Mouse (Mus musculus) heart, embryonic 12.5 days (tissue): Measurements from ENCODE around the gene Foxp1. TPM values are rescaled to one million over a fixed set of nuclear protein-coding genes. Genes with fewer than 3 reads are reported as not detected.

Experiments used
- ATAC-seq: fragments of 200-750 bp; cut with Nextera tagmentation; 2 replicates; pipeline ENCODE4 v1.8.0; 2017; ENCODE audit warnings: moderate TSS enrichment, moderate library complexity; ENCODE audit not compliant: insufficient number of reproducible peaks, low FRiP score
- H3K27ac ChIP-seq: fragments of 300-500 bp; sonication (generic); 2 replicates; pipeline ENCODE4 v1.5.1; 2016; ENCODE audit warnings: mild to moderate bottlenecking, moderate library complexity; ENCODE audit not compliant: poor library complexity, severe bottlenecking
- H3K27me3 ChIP-seq: fragments of 300-500 bp; sonication (generic); replicated peaks from 2 replicates; pipeline ENCODE4 v1.6.1; 2016; ENCODE audit warnings: mild to moderate bottlenecking, moderate library complexity
- H3K36me3 ChIP-seq: fragments of 300-500 bp; sonication (generic); 2 replicates; pipeline ENCODE4 v1.6.1; 2016; ENCODE audit warnings: mild to moderate bottlenecking, moderate library complexity
- H3K4me1 ChIP-seq: fragments of 300-500 bp; sonication (generic); replicated peaks from 2 replicates; pipeline ENCODE4 v1.6.1; 2016; ENCODE audit warnings: mild to moderate bottlenecking
- H3K4me2 ChIP-seq: fragments of 300-500 bp; sonication (generic); 2 replicates; pipeline ENCODE4 v1.6.1; 2016; ENCODE audit warnings: mild to moderate bottlenecking, moderate library complexity
- H3K4me3 ChIP-seq: fragments of 300-500 bp; sonication (generic); 2 replicates; pipeline ENCODE4 v1.5.1; 2016; ENCODE audit warnings: mild to moderate bottlenecking
- H3K9ac ChIP-seq: fragments of 300-500 bp; sonication (generic); 2 replicates; pipeline ENCODE4 v1.6.1; 2016; ENCODE audit warnings: mild to moderate bottlenecking, moderate library complexity
- H3K9me3 ChIP-seq: fragments of 300-500 bp; sonication (generic); replicated peaks from 2 replicates; pipeline ENCODE4 v1.6.1; 2016; ENCODE audit warnings: mild to moderate bottlenecking, moderate library complexity
- WGBS: fragments of 180-500 bp; shearing (Covaris S2); methylation state at CpG from one replicate; pipeline ENCODE4 v1.1.7; 2016; 5-methylcytosine and 5-hydroxymethylcytosine counted together
- polyA plus RNA-seq: library from polyadenylated mRNA; unstranded; fragments of >200 nt; fragmentation: Nextera tagmentation; extraction: Ambion mirVana; gene quantifications from 2 replicates; pipeline ENCODE4 v1.2.1, GENCODE M21; 2016

Gene Foxp1
- polyA plus RNA-seq, 1 experiment from 2014 or later = 91.1 TPM

DNA sequence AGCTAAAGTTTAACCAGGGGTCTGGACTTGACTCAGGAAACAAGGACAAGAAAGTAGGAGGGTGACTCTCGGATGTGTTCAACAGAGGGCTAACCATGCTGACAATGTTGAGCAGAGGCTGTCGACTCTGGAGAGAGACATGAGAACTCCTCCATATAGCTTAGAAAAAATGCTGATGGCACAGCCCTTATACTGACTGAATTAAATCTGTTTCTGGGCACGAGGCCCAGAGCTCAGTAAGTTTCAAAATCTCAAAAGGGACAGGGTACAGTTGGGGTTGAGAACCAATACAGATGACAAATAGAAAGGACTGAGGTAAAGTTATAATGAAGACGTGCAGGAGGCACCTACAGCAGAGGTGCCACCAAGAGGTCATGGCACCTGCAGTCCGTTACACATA, 241.9 kb downstream of the Foxp1 start:
- Histone ChIP-seq H3K36me3 (no peaks in the 10 kb centered on the region), H3K9me3 (no peaks in the 10 kb centered on the region), H3K4me3 (no peak overlapping the region), H3K27me3 (no peaks in the 10 kb centered on the region), H3K4me1 (peaks cover 13% of the 10 kb centered on the region), H3K9ac (no peak overlapping the region), H3K27ac (no peak overlapping the region), H3K4me2 (no peak overlapping the region)
- no peak for ATAC-seq
- 72% methylated on average over 5 of the region's 5 CpGs for WGBS

DNA sequence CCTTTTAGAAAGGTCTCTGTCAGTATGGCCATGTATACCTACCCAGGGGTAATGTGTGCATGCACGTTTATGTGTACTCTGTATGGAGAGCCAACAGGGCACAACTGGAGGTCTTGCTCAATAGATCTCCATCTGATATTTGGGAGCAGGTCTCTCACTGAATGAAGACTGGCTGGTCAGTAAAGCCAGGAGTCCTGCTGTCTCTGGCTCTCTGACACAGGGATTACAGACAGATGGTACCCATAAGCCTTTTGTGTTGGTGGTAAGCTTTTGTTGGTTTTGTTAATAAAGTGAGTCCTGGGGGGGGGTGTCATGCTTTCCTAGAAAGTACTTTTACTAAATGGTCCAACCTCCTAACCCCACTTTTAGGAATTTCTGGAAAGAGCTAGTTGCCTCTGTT, 245.3 kb downstream of the Foxp1 start:
- Histone ChIP-seq H3K4me1 (peaks cover 15% of the 10 kb centered on the region), H3K9ac (no peak overlapping the region), H3K27ac (no peak overlapping the region), H3K9me3 (no peaks in the 10 kb centered on the region), H3K36me3 (no peaks in the 10 kb centered on the region), H3K4me3 (no peak overlapping the region), H3K27me3 (no peaks in the 10 kb centered on the region), H3K4me2 (no peak overlapping the region)
- no peak for ATAC-seq
- 84% methylated on average over 1 of the region's 1 CpGs for WGBS

- Histone ChIP-seq H3K36me3 (no peaks in the 10 kb centered on the region), H3K27ac (no peak overlapping the region), H3K4me1 (peaks cover 15% of the 10 kb centered on the region), H3K27me3 (no peaks in the 10 kb centered on the region), H3K9me3 (no peaks in the 10 kb centered on the region), H3K4me2 (no peak overlapping the region), H3K4me3 (no peak overlapping the region), H3K9ac (no peak overlapping the region)
- 44% methylated on average over 7 of the region's 7 CpGs for WGBS
- ATAC-seq = no peak
Measured at GRCm38 (mm10) chr6:99276297-99276653, 246.2 kb downstream of the Foxp1 start.

GRCm38 (mm10) chr6:99275381-99276296, 246.9 kb downstream of the Foxp1 start:
- Histone ChIP-seq H3K27me3 (no peaks in the 10 kb centered on the region), H3K9ac (no peak overlapping the region), H3K36me3 (no peaks in the 10 kb centered on the region), H3K4me1 (peaks cover 19% of the 10 kb centered on the region), H3K4me3 (no peak overlapping the region), H3K27ac (no peak overlapping the region), H3K9me3 (no peaks in the 10 kb centered on the region), H3K4me2 (no peak overlapping the region)
- WGBS = 56% methylated on average over 21 of the region's 21 CpGs
- ATAC-seq = no peak

DNA sequence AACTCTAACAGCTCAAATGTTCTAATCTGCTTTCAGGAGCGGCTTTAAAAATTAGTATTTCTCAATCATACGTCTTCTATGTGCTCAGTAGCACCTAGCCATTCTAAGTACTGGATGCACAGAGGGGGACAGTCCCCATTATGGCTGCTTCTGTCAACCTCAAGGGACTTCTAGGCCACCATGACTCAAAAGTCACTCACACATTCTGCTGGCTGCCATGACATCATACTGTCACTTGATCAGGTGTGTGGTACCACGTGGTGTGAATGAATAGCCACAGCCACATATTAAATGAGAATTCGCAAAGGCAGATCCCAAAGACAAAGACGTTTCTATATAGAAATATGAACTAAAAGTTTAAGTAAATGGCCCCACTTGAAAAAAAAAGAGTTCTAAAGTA, 247.9 kb downstream of the Foxp1 start:
- no peak overlapping the region for H3K27ac ChIP-seq
- no peak overlapping the region for H3K4me3 ChIP-seq
- no peak overlapping the region for H3K9ac ChIP-seq
- H3K27me3 ChIP-seq = no peaks in the 10 kb centered on the region
- H3K9me3 ChIP-seq = no peaks in the 10 kb centered on the region
- peaks cover 19% of the 10 kb centered on the region for H3K4me1 ChIP-seq
- no peak overlapping the region for H3K4me2 ChIP-seq
- no peaks in the 10 kb centered on the region for H3K36me3 ChIP-seq
- WGBS = 87% methylated on average over 5 of the region's 5 CpGs
- ATAC-seq = no peak

GRCm38 (mm10) chr6:99274222-99274621, 248.3 kb downstream of the Foxp1 start:
- Histone ChIP-seq H3K4me2 (no peak overlapping the region), H3K4me1 (peaks cover 19% of the 10 kb centered on the region)

GRCm38 (mm10) chr6:99273177-99273576, 249.3 kb downstream of the Foxp1 start:
- no peak overlapping the region for H3K27ac ChIP-seq
- H3K27me3 ChIP-seq = no peaks in the 10 kb centered on the region
- H3K4me3 ChIP-seq = no peak overlapping the region
- WGBS = 81% methylated on average over 5 of the region's 5 CpGs
- H3K9ac ChIP-seq = no peak overlapping the region
- H3K4me2 ChIP-seq = no peak overlapping the region
- H3K36me3 ChIP-seq = no peaks in the 10 kb centered on the region
- no peak for ATAC-seq
- H3K9me3 ChIP-seq = no peaks in the 10 kb centered on the region
- H3K4me1 ChIP-seq = peaks cover 25% of the 10 kb centered on the region

More at GRCm38 (mm10) chr6:99274222-99274621, 248.3 kb downstream of the Foxp1 start:
- WGBS = 66% methylated on average over 6 of the region's 6 CpGs
- ATAC-seq = no peak
- no peak overlapping the region for H3K9ac ChIP-seq
- no peak overlapping the region for H3K4me3 ChIP-seq
- no peaks in the 10 kb centered on the region for H3K36me3 ChIP-seq
- H3K27me3 ChIP-seq = no peaks in the 10 kb centered on the region
- no peak overlapping the region for H3K27ac ChIP-seq
- H3K9me3 ChIP-seq = no peaks in the 10 kb centered on the region

DNA sequence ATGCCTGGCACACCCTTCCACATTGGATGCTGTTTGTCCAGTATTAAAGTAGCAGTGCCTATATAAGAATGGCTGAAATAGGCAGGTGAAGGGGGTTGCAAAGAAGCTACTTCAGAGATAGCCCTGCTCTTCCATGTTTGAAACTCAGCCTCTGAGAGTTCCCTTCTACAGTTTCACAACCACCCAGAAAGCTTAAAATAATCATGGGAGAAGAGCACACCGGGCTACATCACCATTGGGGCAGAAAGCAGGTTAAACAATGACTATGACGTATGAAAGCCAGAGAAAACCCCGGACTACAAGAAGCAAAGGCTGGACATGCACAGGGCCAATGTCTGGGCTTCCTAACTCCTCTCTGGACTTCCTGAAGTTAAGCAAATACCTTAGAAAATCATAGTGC, 250.3 kb downstream of the Foxp1 start:
- H3K4me3 ChIP-seq = no peak overlapping the region
- H3K27me3 ChIP-seq = no peaks in the 10 kb centered on the region
- WGBS = 70% methylated on average over 3 of the region's 3 CpGs
- H3K4me1 ChIP-seq = peaks cover 28% of the 10 kb centered on the region
- no peaks in the 10 kb centered on the region for H3K9me3 ChIP-seq
- H3K4me2 ChIP-seq = no peak overlapping the region
- no peak overlapping the region for H3K27ac ChIP-seq
- no peak overlapping the region for H3K9ac ChIP-seq
- no peak for ATAC-seq
- no peaks in the 10 kb centered on the region for H3K36me3 ChIP-seq

DNA sequence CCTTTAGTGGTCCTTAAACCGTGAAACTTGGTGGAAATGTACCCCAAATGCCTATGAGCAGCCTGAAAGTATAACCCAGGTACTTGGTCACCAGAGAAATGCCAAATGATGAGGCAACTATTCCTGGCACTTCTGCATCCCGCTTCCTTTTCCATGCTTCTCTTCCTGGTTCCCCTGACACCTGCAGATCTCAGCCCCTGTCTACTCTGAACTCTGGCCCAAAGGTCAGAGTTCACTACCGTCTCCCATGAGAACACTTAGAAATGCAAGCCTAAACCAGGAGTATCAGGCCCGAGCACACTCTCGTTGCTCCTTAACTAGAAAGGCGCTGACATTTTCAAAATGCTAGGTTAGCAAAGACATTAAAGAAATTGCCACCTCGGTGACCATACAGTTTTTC, 250.8 kb downstream of the Foxp1 start:
- H3K4me1 ChIP-seq = peaks cover 28% of the 10 kb centered on the region
- no peak overlapping the region for H3K4me2 ChIP-seq
- no peaks in the 10 kb centered on the region for H3K36me3 ChIP-seq
- H3K9me3 ChIP-seq = no peaks in the 10 kb centered on the region
- H3K4me3 ChIP-seq = no peak overlapping the region
- H3K27me3 ChIP-seq = no peaks in the 10 kb centered on the region
- H3K27ac ChIP-seq = no peak overlapping the region
- ATAC-seq = no peak
- no peak overlapping the region for H3K9ac ChIP-seq
- 77% methylated on average over 7 of the region's 7 CpGs for WGBS

GRCm38 (mm10) chr6:99269921-99270320, 252.6 kb downstream of the Foxp1 start:
- no peak for ATAC-seq
- WGBS = 72% methylated on average over 6 of the region's 6 CpGs
- H3K4me3 ChIP-seq = no peak overlapping the region
- H3K4me2 ChIP-seq = no peak overlapping the region
- H3K27me3 ChIP-seq = no peaks in the 10 kb centered on the region
- peaks cover 37% of the 10 kb centered on the region for H3K4me1 ChIP-seq
- no peak overlapping the region for H3K27ac ChIP-seq
- H3K36me3 ChIP-seq = no peaks in the 10 kb centered on the region
- no peak overlapping the region for H3K9ac ChIP-seq
- no peaks in the 10 kb centered on the region for H3K9me3 ChIP-seq

DNA sequence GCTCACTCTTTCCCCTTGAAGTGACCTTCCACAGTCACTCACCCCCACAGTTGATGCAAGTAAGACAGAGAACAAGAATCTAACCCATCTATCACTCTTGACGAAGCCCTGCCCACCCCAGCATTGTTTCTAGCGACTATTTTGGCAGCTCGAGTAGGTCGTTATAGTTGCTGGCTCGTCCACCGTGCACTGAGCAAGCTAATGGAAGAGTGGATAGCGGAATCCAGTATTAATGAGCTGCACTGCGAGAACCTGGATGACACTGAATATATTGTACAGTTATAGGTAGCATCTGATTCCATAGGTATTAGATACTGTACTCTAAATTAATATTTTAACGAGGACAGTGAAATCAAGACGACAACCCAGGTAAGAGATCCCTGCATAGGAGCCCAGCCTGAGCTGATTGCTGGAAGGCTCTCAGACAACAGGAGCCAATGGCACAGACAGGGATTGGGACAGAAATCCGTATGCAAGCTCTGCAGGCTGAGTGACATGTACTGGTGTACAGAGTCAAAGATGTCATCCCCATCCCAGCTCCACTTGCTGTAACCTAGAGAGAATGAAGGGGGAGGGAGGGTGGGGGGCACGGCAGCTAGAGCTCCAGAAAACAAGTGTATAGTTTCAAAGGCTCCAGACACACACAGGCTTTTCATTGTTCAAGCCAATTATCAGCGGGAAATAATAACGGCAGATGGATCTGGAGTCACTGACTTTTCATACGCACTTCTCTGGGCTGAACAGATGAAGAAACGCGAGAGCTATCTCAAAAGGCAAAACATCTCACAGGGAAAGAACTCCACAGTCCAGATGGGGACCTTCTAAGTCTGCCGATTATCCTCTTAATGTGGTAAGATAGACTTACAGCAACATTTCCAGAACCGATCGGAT, 254.1 kb downstream of the Foxp1 start:
- H3K4me1 ChIP-seq = peaks cover 44% of the 10 kb centered on the region
- no peaks in the 10 kb centered on the region for H3K36me3 ChIP-seq
- no peak overlapping the region for H3K4me3 ChIP-seq
- 59% methylated on average over 20 of the region's 20 CpGs for WGBS
- no peak overlapping the region for H3K4me2 ChIP-seq
- ATAC-seq = no peak
- H3K9ac ChIP-seq = no peak overlapping the region
- H3K27me3 ChIP-seq = no peaks in the 10 kb centered on the region
- no peaks in the 10 kb centered on the region for H3K9me3 ChIP-seq
- no peak overlapping the region for H3K27ac ChIP-seq
